Mouse (Mus musculus) forebrain, embryonic 11.5 days (tissue): ENCODE data around the gene Sema6d. TPM values are rescaled to one million over a fixed set of nuclear protein-coding genes. Genes with fewer than 3 reads are reported as not detected.

Experiments
- ATAC-seq: fragments of 200-750 bp; cut with Nextera tagmentation; replicated peaks from 2 replicates; pipeline ENCODE4 v1.8.0; 2017; ENCODE audit warnings: moderate TSS enrichment; ENCODE audit not compliant: low FRiP score
- DNase-seq: peaks from one replicate; pipeline ENCODE4 v3.0.0-alpha.2; 2017; ENCODE audit warnings: low spot score
- H3K27ac ChIP-seq: fragments of 300-500 bp; sonication (generic); 2 replicates; pipeline ENCODE4 v1.5.1; 2014; ENCODE audit warnings: low read depth, low read length
- H3K27me3 ChIP-seq: fragments of 300-500 bp; sonication (generic); 2 replicates; pipeline ENCODE4 v1.6.1; 2014; ENCODE audit warnings: mild to moderate bottlenecking, low read length, mixed read lengths; ENCODE audit not compliant: control insufficient read depth, insufficient read depth
- H3K36me3 ChIP-seq: fragments of 300-500 bp; sonication (generic); 2 replicates; pipeline ENCODE4 v1.6.1; 2014; ENCODE audit warnings: mild to moderate bottlenecking, low read length, moderate library complexity, mixed read lengths; ENCODE audit not compliant: control insufficient read depth, insufficient read depth
- H3K4me1 ChIP-seq: fragments of 300-500 bp; sonication (generic); replicated peaks from 2 replicates; pipeline ENCODE4 v1.6.1; 2014; ENCODE audit warnings: low read length, mixed read lengths; ENCODE audit not compliant: control insufficient read depth, insufficient read depth
- H3K4me2 ChIP-seq: fragments of 300-500 bp; sonication (generic); 2 replicates; pipeline ENCODE4 v1.6.1; 2014; ENCODE audit warnings: low read depth, mild to moderate bottlenecking, low read length, moderate library complexity, mixed read lengths; ENCODE audit not compliant: severe bottlenecking
- H3K4me3 ChIP-seq: fragments of 300-500 bp; sonication (generic); 2 replicates; pipeline ENCODE4 v1.5.1; 2014; ENCODE audit warnings: low read depth, low read length
- H3K9ac ChIP-seq: fragments of 300-500 bp; sonication (generic); 2 replicates; pipeline ENCODE4 v1.6.1; 2014; ENCODE audit warnings: low read length
- H3K9me3 ChIP-seq: fragments of 300-500 bp; sonication (generic); 2 replicates; pipeline ENCODE4 v1.6.1; 2016; ENCODE audit warnings: low read length, mixed read lengths; ENCODE audit not compliant: control insufficient read depth
- WGBS: fragments of 180-500 bp; shearing (Covaris S2); extraction: QIAGEN DNeasy Blood & Tissue Kit; methylation state at CpG from one replicate; pipeline ENCODE4 v1.1.7; 2014; 5-methylcytosine and 5-hydroxymethylcytosine counted together
- polyA plus RNA-seq: library from polyadenylated mRNA; unstranded; fragments of >200 nt; fragmentation: Nextera tagmentation; extraction: Ambion mirVana; gene quantifications from 2 replicates; pipeline ENCODE4 v1.2.1, GENCODE M21; 2014

Sema6d gene
- polyA plus RNA-seq, 1 experiment from 2014 or later = 9.8 TPM

DNA sequence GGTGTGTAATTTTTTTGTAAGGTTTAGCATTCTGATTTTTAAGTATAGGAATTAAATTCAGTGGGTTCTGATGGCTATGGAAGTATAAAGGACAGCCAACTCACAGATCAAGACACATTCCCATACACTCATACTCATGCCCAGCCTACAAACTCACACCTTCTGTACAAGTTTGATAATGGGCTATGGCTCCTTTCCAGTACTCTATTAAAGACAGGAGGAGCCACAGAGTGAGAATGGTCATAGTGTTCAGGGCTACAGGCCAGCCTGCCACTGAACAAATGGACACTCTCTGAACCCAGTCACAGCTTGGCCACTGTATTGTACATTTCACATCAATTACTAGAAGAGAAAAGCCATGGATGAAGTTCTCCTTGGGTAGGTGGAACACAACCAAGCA lies 583.3 kb downstream of the Sema6d start:
- H3K4me3 ChIP-seq = no peak overlapping the region
- ATAC-seq (no peak), DNase-seq (no peak)
- H3K27me3 ChIP-seq = no peaks in the 10 kb centered on the region
- no peaks in the 10 kb centered on the region for H3K4me1 ChIP-seq
- no peak overlapping the region for H3K9ac ChIP-seq
- no peaks in the 10 kb centered on the region for H3K36me3 ChIP-seq
- no peak overlapping the region for H3K27ac ChIP-seq
- no peaks in the 10 kb centered on the region for H3K9me3 ChIP-seq
- H3K4me2 ChIP-seq = no peak overlapping the region

DNA sequence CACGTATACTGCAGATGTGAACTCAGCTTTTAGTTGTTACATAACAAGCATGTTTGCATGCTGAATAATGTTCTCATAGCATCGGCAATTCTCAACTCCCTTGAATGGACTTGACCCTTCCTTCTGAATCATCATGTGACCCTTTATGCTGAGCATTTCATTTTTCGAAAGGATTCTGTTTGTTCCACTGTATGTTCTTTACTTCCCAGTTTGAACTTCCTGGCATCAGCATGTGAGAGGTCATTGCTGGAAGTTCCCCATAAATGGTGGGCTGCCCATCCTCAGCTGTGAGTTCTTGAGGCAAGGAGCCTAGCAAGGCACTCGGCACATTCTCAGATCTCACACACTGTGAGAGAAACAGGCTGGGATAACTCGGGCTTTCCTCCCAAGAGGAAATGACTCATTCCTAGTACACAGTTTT lies 594.7 kb downstream of the Sema6d start:
- no peaks in the 10 kb centered on the region for H3K9me3 ChIP-seq
- WGBS = 88% methylated on average over 5 of the region's 5 CpGs
- no peaks in the 10 kb centered on the region for H3K4me1 ChIP-seq
- no peak overlapping the region for H3K27ac ChIP-seq
- H3K36me3 ChIP-seq = no peaks in the 10 kb centered on the region
- ATAC-seq (no peak), DNase-seq (no peak)
- no peak overlapping the region for H3K9ac ChIP-seq
- H3K4me2 ChIP-seq = no peak overlapping the region
- no peaks in the 10 kb centered on the region for H3K27me3 ChIP-seq
- H3K4me3 ChIP-seq = no peak overlapping the region

DNA sequence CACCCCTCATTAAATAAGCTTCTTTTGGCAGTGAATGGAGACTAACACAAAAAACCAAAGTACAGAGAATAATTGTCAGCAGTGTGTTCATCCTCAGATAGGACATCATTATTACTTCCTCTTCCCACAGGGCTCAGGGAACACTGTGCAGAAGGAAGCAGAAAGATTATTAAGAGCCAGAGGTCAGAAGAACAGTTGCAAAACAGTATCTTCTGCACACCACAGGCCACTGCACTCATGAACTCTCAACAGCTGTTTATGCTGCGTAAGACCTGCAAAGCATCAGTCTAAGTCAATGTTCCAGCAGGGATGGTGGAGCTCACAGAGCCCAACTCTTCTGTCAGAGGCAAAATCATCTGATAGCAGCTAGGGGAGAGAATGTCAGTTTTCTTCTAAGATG lies 600.6 kb downstream of the Sema6d start:
- Histone ChIP-seq H3K9ac (no peak overlapping the region), H3K4me3 (no peak overlapping the region), H3K4me2 (no peak overlapping the region), H3K27ac (no peak overlapping the region), H3K4me1 (no peaks in the 10 kb centered on the region), H3K9me3 (no peaks in the 10 kb centered on the region), H3K27me3 (no peaks in the 10 kb centered on the region), H3K36me3 (no peaks in the 10 kb centered on the region)
- 100% methylated on average over 1 of the region's 1 CpGs for WGBS
- DNase-seq (no peak), ATAC-seq (no peak)

DNA sequence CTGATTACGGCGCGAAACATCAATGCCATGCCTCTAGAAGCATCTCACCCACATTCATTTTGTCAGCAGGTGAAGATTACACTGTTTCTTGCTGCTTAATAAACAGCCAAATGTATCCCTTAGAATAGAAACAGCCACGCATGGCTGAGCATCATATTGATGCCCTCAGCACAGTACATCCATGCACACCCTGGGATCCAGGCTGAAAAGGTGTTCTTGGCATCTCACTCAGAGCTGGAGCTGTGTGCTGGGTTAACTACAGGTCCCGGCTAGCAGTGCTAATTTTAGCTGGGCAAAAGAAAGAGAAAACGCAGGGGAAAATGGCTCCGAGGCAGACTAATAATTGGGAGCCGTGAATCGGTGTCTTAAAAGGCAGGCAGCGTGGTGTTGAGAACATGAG lies 612.9 kb downstream of the Sema6d start:
- Histone ChIP-seq H3K9ac (no peak overlapping the region), H3K36me3 (no peaks in the 10 kb centered on the region), H3K9me3 (no peaks in the 10 kb centered on the region), H3K4me3 (no peak overlapping the region), H3K27me3 (no peaks in the 10 kb centered on the region), H3K4me1 (no peaks in the 10 kb centered on the region), H3K27ac (no peak overlapping the region), H3K4me2 (no peak overlapping the region)
- ATAC-seq (no peak), DNase-seq (no peak)
- 91% methylated on average over 10 of the region's 10 CpGs for WGBS

DNA sequence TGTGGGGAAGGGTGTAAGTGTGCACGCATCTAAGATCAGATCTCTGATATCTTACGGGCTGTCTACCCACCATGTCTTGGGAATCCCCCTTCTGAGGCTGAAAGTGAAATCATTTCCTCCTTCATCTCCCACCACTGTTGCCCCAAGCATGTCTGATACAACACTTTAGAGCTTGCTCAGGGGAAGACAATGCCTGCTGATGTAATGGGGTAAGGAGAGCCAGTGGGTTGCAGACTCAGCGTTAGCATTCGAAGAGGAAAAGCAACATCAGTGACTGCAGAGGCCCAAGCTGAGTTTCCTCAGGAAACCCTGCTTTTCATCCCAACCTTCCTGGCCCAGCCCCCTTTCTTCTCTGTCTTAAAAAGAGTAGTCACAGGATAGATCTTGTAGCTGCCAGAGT lies 615.2 kb downstream of the Sema6d start:
- DNase-seq (no peak), ATAC-seq (no peak)
- H3K4me1 ChIP-seq = no peaks in the 10 kb centered on the region
- no peak overlapping the region for H3K4me3 ChIP-seq
- WGBS = 69% methylated on average over 4 of the region's 4 CpGs
- H3K27ac ChIP-seq = no peak overlapping the region
- no peak overlapping the region for H3K9ac ChIP-seq
- no peaks in the 10 kb centered on the region for H3K36me3 ChIP-seq
- no peak overlapping the region for H3K4me2 ChIP-seq
- no peaks in the 10 kb centered on the region for H3K27me3 ChIP-seq
- no peaks in the 10 kb centered on the region for H3K9me3 ChIP-seq

DNA sequence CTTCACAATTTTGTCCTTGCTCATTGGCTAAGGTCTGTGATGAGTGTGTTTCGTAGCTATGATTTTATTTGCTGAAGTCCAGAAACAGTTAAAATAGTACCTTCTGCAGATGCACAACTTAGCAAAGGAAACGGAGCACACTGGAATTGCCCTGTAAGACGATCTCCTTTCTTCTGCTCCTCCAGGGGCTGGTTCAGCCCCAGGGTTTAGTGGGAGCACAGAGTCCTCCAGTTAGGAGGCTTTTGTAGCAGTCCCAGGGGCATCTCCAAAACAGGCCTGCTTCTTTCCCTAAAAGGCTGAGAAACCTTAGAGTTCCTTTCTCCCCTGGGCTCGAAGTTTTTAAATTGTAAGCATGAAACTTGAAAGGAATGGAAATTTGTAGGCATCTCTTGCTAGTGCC lies 616.0 kb downstream of the Sema6d start:
- Histone ChIP-seq H3K27ac (no peak overlapping the region), H3K9me3 (no peaks in the 10 kb centered on the region), H3K36me3 (no peaks in the 10 kb centered on the region), H3K4me2 (no peak overlapping the region), H3K9ac (no peak overlapping the region), H3K4me3 (no peak overlapping the region), H3K4me1 (no peaks in the 10 kb centered on the region), H3K27me3 (no peaks in the 10 kb centered on the region)
- ATAC-seq = no peak
- no peak for DNase-seq
- 39% methylated on average over 4 of the region's 4 CpGs for WGBS

DNA sequence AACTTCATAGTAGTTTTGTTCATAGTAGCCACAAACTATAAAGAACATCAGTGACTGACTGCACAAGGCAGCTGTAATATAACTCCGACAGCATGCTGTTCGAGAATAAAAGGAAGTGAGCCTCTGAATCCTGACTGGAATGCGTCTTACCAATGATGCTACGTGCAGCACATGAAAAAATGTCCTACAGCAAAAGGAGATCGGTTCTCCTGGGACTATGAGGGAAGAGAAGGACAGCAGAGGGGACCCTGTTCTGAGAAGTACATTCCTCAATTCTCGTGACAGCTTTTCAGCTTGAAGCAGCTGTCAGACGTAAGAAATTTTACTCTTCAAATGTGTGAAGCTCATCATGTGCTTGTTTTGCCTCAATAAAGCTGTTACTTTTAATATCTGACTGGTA lies 617.1 kb downstream of the Sema6d start:
- no peaks in the 10 kb centered on the region for H3K27me3 ChIP-seq
- no peak for ATAC-seq
- 60% methylated on average over 7 of the region's 7 CpGs for WGBS
- H3K36me3 ChIP-seq = no peaks in the 10 kb centered on the region
- H3K9ac ChIP-seq = no peak overlapping the region
- H3K4me3 ChIP-seq = no peak overlapping the region
- H3K27ac ChIP-seq = no peak overlapping the region
- no peaks in the 10 kb centered on the region for H3K4me1 ChIP-seq
- H3K4me2 ChIP-seq = no peak overlapping the region
- no peaks in the 10 kb centered on the region for H3K9me3 ChIP-seq
- DNase-seq = no peak
